Mouse (Mus musculus) cortical plate, adult 2 months (tissue): ENCODE measurements at regions not wholly inside any gene's neighbourhood (a gene's known extent, or its start where the extent isn't known, plus 50 kb on each side); places are given as distances from the start of the nearest gene placed in this dataset.

Source experiments
- CTCF ChIP-seq: fragments of 200-500 bp; IDR thresholded peaks from 2 replicates; pipeline ENCODE4 v1.5.1; 2011; ENCODE audit warnings: mild to moderate bottlenecking, control low read depth, low read length; ENCODE audit not compliant: insufficient read depth; ENCODE audit errors: extremely low read depth
- POLR2A ChIP-seq: fragments of 200-500 bp; IDR thresholded peaks from 2 replicates; pipeline ENCODE4 v1.6.1; 2011; ENCODE audit warnings: mild to moderate bottlenecking, low read length, control low read depth; ENCODE audit not compliant: insufficient read depth; ENCODE audit errors: extremely low read depth

DNA sequence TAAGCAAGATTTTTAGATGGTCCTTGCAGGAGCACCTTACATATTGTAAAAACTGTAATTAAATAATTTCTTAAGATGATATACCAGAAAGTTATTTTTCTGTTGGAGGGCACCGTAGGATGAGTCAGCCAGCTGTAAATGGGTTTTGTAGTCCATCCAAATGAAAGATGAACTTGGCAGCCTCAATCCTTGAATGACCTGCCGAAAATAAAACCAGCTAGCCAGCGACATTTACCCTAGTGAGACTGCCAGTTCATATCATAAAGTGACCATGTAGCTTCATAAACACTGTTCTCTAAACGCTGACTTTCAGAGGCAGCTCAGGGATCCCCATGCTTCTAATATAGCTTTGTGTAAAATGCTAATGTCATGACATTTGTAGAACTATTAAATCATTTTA is 127.8 kb downstream of the Cavin4 start:
- TF ChIP-seq CTCF (no peak), POLR2A (no peak)
